Mouse (Mus musculus) left cerebral cortex, postnatal 14 days (tissue): ENCODE results near the gene Nrk. TPM values are rescaled to one million over a fixed set of nuclear protein-coding genes. Genes with fewer than 3 reads are reported as not detected.

Experiments used
- DNase-seq, 2 experiments: peaks; one replicate each; pipeline ENCODE4 v3.0.0; 2021 to 2022; ENCODE audit warnings: low spot score in 2 of 2, mixed read lengths in 1 of 2
- intact Hi-C: fragments of 180-260 bp; cut with DNase I; formaldehyde crosslinking; loops from one replicate; pipeline ENCODE4 v1.15.1; 2025
- long read RNA-seq, 2 experiments: library from polyadenylated mRNA; stranded (forward); transcript quantifications; one replicate each; pipeline ENCODE4 v2.0.0; 2021
- total RNA-seq, 2 experiments: library from RNA; stranded (reverse); gene quantifications; 2 replicates each; pipeline ENCODE4 v1.2.3; 2021

Gene Nrk
- under 1 TPM; 0.13 to 0.15 TPM for total RNA-seq
- long read RNA-seq, experiment 1: 0 reads
- long read RNA-seq, experiment 2: 0 reads

DNA sequence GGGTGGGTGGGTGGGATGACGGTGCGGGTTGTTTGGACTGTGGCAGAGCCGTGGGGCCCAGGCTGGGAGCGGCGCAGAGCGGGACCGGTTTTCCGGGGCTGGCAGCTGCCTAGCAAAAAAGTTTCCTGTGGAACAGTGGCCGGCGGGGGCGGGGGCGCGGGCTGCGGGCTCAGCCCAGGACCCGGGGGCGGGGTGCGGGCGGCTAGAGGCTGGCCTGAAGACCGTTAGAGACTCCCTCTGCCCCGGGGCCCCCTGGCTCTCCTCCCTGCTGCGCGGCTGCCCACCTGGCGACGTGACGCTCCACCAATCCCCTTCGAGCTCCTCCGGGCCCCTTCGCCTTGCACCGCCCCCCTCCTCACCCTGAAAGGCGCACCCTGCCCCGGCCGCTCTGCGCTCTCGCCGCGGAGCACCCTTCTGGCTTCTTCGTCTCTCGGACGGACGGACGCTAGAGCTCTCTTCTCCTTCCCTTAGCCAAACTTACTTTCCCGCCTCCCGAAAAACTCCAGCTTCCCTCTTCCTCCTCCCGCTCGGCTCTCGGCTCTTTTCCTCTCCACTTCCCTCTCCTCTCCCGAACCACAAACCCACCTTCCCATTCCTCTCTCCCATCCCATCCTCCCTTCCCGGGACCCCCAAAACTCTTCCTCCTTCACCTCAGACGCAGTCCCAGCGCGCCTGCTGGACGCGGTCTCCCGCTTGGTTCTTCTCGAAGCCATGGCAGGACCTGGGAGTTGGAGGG lies at the start of gene Nrk:
Gene Nrk, plus strand, starts transcription at position 390 of the 736 bp plus-strand sequence.
- intact Hi-C loops: no loop called here

DNA sequence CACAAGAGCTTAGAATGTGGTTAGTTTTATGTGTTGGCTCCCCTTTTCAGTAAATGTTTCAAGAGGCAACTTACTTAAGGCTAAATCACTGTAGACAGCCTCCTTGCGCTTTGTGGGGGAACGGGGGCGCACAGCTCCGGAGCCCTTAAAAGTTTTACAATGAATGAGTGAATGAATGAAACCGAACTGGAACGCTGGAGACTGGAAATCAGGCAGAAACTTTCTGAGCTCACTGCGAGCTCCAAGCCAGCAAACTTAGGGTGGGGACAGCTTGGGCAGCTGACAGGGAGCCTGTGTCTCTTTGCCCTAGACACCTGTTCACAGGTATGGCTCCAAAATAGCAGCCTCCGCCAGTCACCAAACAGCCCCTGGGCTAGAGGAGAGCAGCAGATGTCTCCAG lies 864 bp upstream of the Nrk start:
- no peak for DNase-seq
- intact Hi-C loops: no loop called here

More for the DNA sequence above, at the start of gene Nrk:
- DNase-seq: no peak

DNA sequence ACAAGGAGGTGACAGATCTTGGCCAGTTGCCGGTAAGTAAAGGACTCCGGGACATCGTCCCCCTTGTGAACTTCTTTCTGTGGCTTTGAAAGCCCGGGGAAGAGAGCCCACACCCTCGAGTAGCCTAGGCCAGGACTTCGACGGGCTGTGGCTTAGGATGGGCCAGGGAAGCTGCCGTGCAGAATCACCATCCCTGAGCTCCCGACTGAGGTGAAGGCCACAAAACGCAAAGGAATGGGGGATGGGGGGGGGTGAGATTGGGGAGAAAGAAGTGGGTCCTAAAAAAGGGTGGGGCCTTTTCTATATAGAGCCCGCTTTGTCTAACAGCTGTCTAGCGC lies 516 bp downstream of the Nrk start:
- intact Hi-C loops: no loop called here
- DNase-seq: no peak

GRCm38 (mm10) chrX:138919030-138919429 lies 4.8 kb downstream of the Nrk start:
- intact Hi-C loops: no loop called here
- no peak for DNase-seq

DNA sequence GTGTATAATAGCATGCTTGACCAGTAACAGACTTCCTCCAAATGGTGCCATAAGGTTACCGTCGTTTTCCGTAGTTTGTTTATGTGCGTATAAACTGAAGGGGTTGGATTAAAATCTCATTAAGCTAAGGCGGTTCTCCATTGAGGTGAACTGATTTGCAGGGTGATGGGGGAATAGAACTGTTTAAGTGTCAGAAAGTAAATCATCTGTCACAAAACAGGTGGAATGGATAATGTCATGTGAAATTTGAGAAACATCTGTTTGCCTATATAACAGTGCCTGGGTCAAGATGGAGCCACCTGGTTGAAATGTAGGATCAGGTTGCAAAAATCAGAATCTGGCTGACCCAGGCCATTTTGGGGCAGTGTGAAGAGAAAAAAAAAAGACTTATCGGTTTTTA lies 29.7 kb downstream of the Nrk start:
- intact Hi-C loops: no loop called here
- DNase-seq: no peak

GRCm38 (mm10) chrX:138960713-138961112 lies 46.5 kb downstream of the Nrk start:
- no peak for DNase-seq
- intact Hi-C loops: no loop called here

DNA sequence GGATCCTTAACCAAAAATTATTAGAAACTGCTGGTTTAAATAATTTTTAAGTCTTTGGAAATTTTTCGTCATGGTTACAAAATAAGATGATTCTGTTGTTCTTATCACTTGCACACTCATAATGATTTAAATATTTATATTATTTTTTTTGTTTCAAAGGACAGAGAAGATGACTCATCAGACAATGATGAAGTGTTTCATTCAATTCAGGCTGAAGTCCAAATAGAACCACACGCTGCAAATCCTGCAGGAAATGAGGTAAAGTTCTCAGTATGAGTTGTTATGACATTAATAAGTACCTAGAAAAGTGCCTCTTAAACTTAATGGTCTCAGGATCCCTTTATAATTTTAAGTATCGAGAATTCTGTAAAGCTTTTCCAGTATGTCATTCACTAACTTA lies 64.3 kb downstream of the Nrk start:
- intact Hi-C loops: no loop called here
- DNase-seq: no peak

DNA sequence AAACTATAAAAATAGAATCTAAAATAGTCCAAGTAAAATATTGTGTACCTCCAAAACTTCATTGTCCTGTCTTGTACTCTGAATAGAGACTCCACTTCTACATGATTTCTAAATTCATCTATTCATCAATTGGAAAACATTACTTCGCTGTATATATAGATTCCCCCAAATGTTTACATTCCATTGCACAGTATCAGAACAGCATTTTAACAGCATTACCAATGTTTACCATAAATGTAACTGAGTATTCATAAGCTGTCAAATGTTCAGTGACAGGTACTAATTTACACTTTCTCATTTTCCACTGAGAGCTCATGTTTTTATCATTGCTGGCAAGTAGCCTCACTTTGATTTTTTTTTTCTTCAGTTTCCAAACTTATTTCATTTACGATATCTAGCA lies 65.0 kb downstream of the Nrk start:
- intact Hi-C loops: no loop called here
- DNase-seq: no peak

GRCm38 (mm10) chrX:139014524-139014923 lies 100.3 kb downstream of the Nrk start:
- DNase-seq: no peak
- intact Hi-C loops: no loop called here

DNA sequence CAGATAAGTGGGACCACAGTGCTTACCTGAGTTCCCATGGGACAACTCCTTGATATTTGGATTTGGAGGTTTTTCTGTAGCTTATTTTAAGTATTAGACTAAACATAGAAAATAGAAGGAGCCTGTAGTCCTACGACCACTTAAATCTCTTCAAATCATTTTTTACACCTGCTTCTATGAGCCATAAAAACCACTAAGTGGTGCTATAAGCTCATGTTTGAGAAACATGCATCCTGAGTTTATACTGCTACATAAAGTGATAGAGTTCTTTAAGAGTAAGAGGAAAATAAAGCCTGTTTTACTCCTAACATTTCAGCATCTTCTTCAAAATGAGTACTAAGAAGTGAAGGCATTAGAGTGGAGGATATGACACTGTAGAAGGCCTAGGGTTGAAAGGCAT lies 102.3 kb downstream of the Nrk start:
- intact Hi-C loops: loop anchor here (5.0 kb wide), 1 partner anchor 351 kb away; no protein-coding TSS in a partner anchor
- peak in 1 of 2 experiments; percentile 2 for DNase-seq

- no peak for DNase-seq
- intact Hi-C loops: no loop called here
These were observed 112.4 kb downstream of the Nrk start for GRCm38 (mm10) chrX:139026532-139027097.

GRCm38 (mm10) chrX:139027296-139027695 lies 113.1 kb downstream of the Nrk start:
- peak in 1 of 2 experiments; percentile 2 for DNase-seq
- intact Hi-C loops: no loop called here

GRCm38 (mm10) chrX:139027909-139028308 lies 113.7 kb downstream of the Nrk start:
- intact Hi-C loops: no loop called here
- DNase-seq: no peak

DNA sequence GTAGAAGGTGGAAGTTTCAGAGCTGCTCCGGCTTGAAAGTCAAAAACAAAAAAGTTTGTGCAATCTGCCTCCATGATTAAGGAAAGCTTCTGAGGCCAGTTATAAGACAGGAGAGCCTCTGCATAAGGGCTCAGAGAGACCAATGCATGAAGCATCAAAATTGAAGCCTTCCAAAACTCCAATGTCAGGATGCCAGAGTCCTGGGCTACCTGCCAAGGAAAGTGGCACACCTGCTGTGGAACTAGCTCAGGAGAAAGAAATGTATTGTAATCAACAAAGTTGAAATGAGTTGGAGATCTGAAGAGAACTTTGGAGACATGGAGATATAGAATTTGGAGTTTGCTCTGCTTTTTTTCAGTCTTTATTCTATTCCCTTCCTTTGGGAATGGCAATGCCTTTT lies 123.4 kb downstream of the Nrk start:
- DNase-seq: no peak
- intact Hi-C loops: no loop called here

- DNase-seq: no peak
- intact Hi-C loops: no loop called here
These were observed 125.1 kb downstream of the Nrk start for GRCm38 (mm10) chrX:139039314-139039713.

GRCm38 (mm10) chrX:139041148-139041547 lies 126.9 kb downstream of the Nrk start:
- intact Hi-C loops: no loop called here
- DNase-seq: no peak

GRCm38 (mm10) chrX:139051976-139052375 lies 137.7 kb downstream of the Nrk start:
- DNase-seq: no peak
- intact Hi-C loops: no loop called here

DNA sequence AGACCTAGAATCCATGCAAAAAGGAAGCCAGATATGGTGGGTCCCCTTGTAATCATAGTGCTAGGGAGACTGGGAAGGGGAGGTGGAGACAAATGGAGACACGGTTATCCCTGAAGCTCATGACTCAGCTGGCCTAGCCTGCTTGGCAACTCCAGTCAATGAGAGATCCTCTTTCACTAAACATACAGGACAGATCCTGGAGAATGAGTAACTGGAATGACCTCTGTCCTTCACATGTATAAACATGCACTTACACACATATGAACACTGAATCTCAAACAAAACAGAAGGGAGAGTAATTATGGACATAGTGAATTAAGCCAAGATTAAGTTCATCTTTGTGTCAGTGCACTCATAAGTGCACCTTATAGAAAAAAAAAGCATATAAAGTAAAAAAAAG lies 138.9 kb downstream of the Nrk start:
- DNase-seq: no peak
- intact Hi-C loops: no loop called here
